Mouse (Mus musculus) stomach, embryonic 15.5 days (tissue): ENCODE measurements around the gene Prr13. TPM values are rescaled to one million over a fixed set of nuclear protein-coding genes. Genes with fewer than 3 reads are reported as not detected.

Experiments
- ATAC-seq: fragments of 200-750 bp; cut with Nextera tagmentation; 2 replicates; pipeline ENCODE4 v1.8.0; 2017; ENCODE audit warnings: low read depth, moderate number of reproducible peaks, moderate TSS enrichment; ENCODE audit not compliant: insufficient read depth, low FRiP score
- H3K27ac ChIP-seq: fragments of 300-500 bp; sonication (generic); 2 replicates; pipeline ENCODE4 v1.5.1; 2015; ENCODE audit warnings: mild to moderate bottlenecking, inconsistent platforms
- H3K27me3 ChIP-seq: fragments of 300-500 bp; sonication (generic); replicated peaks from 2 replicates; pipeline ENCODE4 v1.6.1; 2015; ENCODE audit warnings: inconsistent platforms
- H3K36me3 ChIP-seq: fragments of 300-500 bp; sonication (generic); 2 replicates; pipeline ENCODE4 v1.6.1; 2015; ENCODE audit warnings: inconsistent platforms
- H3K4me1 ChIP-seq: fragments of 300-500 bp; sonication (generic); 2 replicates; pipeline ENCODE4 v1.6.1; 2015; ENCODE audit warnings: inconsistent platforms
- H3K4me2 ChIP-seq: fragments of 300-500 bp; sonication (generic); 2 replicates; pipeline ENCODE4 v1.6.1; 2015; ENCODE audit warnings: mild to moderate bottlenecking, inconsistent platforms
- H3K4me3 ChIP-seq: fragments of 300-500 bp; sonication (generic); replicated peaks from 2 replicates; pipeline ENCODE4 v1.5.1; 2015; ENCODE audit warnings: inconsistent platforms
- H3K9ac ChIP-seq: fragments of 300-500 bp; sonication (generic); 2 replicates; pipeline ENCODE4 v1.6.1; 2015; ENCODE audit warnings: inconsistent platforms
- H3K9me3 ChIP-seq: fragments of 300-500 bp; sonication (generic); 2 replicates; pipeline ENCODE4 v1.6.1; 2016; ENCODE audit warnings: inconsistent platforms
- WGBS: fragments of 180-500 bp; shearing (Covaris S2); methylation state at CpG from one replicate; pipeline ENCODE4 v1.1.7; 2015; 5-methylcytosine and 5-hydroxymethylcytosine counted together
- polyA plus RNA-seq: library from polyadenylated mRNA; unstranded; fragments of >200 nt; fragmentation: Nextera tagmentation; extraction: Ambion mirVana; gene quantifications from 2 replicates; pipeline ENCODE4 v1.2.1, GENCODE M21; 2015

Gene Prr13
- polyA plus RNA-seq, 1 experiment from 2014 or later, result 119 TPM

GRCm38 (mm10) chr15:102506864-102507263, 48.0 kb downstream of the Prr13 start:
- Histone ChIP-seq H3K9ac (no peak overlapping the region), H3K27me3 (no peaks in the 10 kb centered on the region), H3K9me3 (no peaks in the 10 kb centered on the region), H3K4me2 (no peak overlapping the region), H3K36me3 (peaks cover 21% of the 10 kb centered on the region), H3K4me1 (peaks cover 12% of the 10 kb centered on the region), H3K4me3 (no peak overlapping the region), H3K27ac (no peak overlapping the region)
- WGBS, result 82% methylated on average over 1 of the region's 1 CpGs
- no peak for ATAC-seq

- Histone ChIP-seq H3K4me3 (no peak overlapping the region), H3K36me3 (peaks cover 15% of the 10 kb centered on the region)
Measured at GRCm38 (mm10) chr15:102507561-102507960, 48.7 kb downstream of the Prr13 start.

GRCm38 (mm10) chr15:102508336-102508735, 49.5 kb downstream of the Prr13 start:
- no peak for ATAC-seq
- H3K4me1 ChIP-seq, result peaks cover 24% of the 10 kb centered on the region
- peaks cover 8% of the 10 kb centered on the region; the same call in 1 of the 2 replicates for H3K36me3 ChIP-seq
- WGBS, result 77% methylated on average over 3 of the region's 3 CpGs
- H3K4me2 ChIP-seq, result no peak overlapping the region
- H3K4me3 ChIP-seq, result no peak overlapping the region
- no peak overlapping the region for H3K27ac ChIP-seq
- no peak overlapping the region for H3K9ac ChIP-seq
- no peaks in the 10 kb centered on the region for H3K9me3 ChIP-seq
- no peaks in the 10 kb centered on the region for H3K27me3 ChIP-seq

More at GRCm38 (mm10) chr15:102507561-102507960, 48.7 kb downstream of the Prr13 start:
- H3K27me3 ChIP-seq, result no peaks in the 10 kb centered on the region
- no peak for ATAC-seq
- no peak overlapping the region for H3K27ac ChIP-seq
- no peak overlapping the region for H3K4me2 ChIP-seq
- no peak overlapping the region for H3K9ac ChIP-seq
- H3K9me3 ChIP-seq, result no peaks in the 10 kb centered on the region
- H3K4me1 ChIP-seq, result peaks cover 17% of the 10 kb centered on the region

GRCm38 (mm10) chr15:102510110-102510509, 51.3 kb downstream of the Prr13 start:
- H3K9ac ChIP-seq, result peak overlapping the region; percentile 66
- H3K27ac ChIP-seq, result peak overlapping the region; percentile 87
- no peaks in the 10 kb centered on the region for H3K9me3 ChIP-seq
- H3K4me2 ChIP-seq, result peak overlapping the region; percentile 95
- no peaks in the 10 kb centered on the region for H3K27me3 ChIP-seq
- peak overlapping the region; percentile 70 for H3K4me3 ChIP-seq
- peaks cover 24% of the 10 kb centered on the region for H3K4me1 ChIP-seq
- ATAC-seq, result peak; percentile 20; the same call in 1 of the 2 replicates
- H3K36me3 ChIP-seq, result no peaks in the 10 kb centered on the region
- WGBS, result 4% methylated on average over 9 of the region's 9 CpGs

DNA sequence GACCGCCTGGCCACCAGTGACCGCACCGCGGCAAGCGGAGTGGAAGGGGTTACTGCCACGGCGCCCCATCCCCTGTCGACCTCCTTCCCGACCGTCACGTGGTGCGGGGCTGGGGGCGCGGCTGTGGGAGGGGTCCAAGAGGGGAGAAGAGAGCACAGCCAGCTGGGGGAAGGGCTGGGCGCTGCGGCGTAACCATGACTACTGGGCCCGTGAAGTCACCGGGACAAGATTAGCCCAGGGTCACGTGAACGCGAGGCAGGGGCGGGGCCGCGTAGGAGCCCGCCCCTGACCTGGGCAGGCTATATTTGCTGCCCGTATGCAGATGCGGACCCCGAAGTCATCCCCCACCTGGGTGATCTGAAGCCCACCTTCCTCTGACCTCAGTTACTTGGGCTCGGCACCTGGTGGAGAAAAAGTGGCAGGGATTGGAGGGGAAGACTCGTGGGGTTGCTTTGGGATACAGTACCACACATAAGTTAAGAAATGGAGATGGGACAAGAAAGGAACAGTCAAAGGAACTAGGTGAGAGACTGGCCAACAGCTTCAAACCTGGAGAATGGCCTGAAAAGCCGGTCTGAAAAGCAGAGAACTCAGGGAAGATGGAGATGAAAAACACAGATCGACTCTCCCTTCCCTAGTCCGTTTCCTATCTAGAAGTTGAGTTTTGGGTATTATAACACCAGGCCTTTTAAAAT, 51.9 kb downstream of the Prr13 start:
- WGBS, result 4% methylated on average over 33 of the region's 34 CpGs
- peak; percentile 94 for ATAC-seq
- no peaks in the 10 kb centered on the region for H3K9me3 ChIP-seq
- H3K4me2 ChIP-seq, result peak overlapping the region; percentile 95
- peak overlapping the region; percentile 66 for H3K9ac ChIP-seq
- peak overlapping the region; percentile 70 for H3K4me3 ChIP-seq
- peak overlapping the region; percentile 87 for H3K27ac ChIP-seq
- H3K36me3 ChIP-seq, result no peaks in the 10 kb centered on the region
- no peaks in the 10 kb centered on the region for H3K27me3 ChIP-seq
- H3K4me1 ChIP-seq, result peaks cover 30% of the 10 kb centered on the region

DNA sequence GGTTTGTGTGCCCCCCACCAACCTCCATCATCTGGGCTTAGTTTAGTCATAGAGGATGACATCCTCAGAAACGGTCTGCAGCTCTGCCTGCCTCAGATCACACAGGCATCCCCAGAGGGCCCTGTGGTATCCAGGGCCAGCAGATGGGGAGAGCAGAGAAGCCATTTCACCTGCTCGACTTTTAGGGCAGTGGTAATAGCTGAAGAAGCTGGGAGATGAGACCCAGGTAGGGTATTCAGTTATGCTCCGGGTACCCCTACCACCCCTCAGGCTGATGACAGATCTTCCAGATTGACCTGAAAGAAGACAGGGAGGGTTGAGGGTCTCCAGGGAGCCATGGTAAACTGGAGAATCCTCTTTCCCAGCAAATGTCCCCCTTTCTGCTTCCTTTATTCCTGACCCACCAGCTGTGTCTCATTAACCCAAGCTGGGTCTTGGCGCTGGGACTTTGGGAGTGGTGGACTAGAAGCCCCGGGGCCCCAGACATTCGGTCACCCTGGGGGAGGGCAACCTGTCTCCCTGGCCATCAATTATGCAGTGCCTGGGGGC, 52.5 kb downstream of the Prr13 start:
- peak overlapping the region; percentile 70 for H3K4me3 ChIP-seq
- H3K4me1 ChIP-seq, result peaks cover 36% of the 10 kb centered on the region

DNA sequence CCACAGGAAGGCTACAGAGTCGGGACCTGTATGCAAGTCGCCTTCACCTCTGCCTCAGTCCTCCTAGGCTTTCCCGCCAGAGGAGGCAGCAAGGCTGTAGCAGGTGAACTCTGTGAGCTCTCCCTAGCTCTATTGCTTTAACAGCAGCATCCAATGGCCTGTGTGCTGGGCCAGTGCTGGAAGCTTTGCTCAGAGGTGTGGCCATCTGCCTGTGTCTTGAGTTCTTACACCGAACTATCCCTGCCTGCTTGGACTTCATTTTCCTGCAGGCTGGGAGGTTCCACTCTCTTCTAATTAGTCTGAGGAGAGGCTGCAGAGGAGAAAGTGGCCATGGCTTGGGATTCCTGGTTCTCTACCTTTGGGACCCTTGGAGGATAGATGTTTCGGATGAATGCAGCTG, 53.2 kb downstream of the Prr13 start:
- no peaks in the 10 kb centered on the region for H3K36me3 ChIP-seq
- H3K9ac ChIP-seq, result no peak overlapping the region
- no peak overlapping the region for H3K4me2 ChIP-seq
- H3K4me1 ChIP-seq, result peaks cover 37% of the 10 kb centered on the region
- no peak overlapping the region for H3K4me3 ChIP-seq
- H3K27me3 ChIP-seq, result no peaks in the 10 kb centered on the region
- peak overlapping the region; percentile 87; the same call in 1 of the 2 replicates for H3K27ac ChIP-seq
- 41% methylated on average over 5 of the region's 5 CpGs for WGBS
- no peak for ATAC-seq
- H3K9me3 ChIP-seq, result no peaks in the 10 kb centered on the region

More for the DNA sequence above, 52.5 kb downstream of the Prr13 start:
- Histone ChIP-seq H3K27ac (peak overlapping the region; percentile 87), H3K9ac (no peak overlapping the region), H3K4me2 (peak overlapping the region; percentile 95), H3K9me3 (no peaks in the 10 kb centered on the region), H3K36me3 (no peaks in the 10 kb centered on the region), H3K27me3 (no peaks in the 10 kb centered on the region)
- WGBS, result 11% methylated on average over 6 of the region's 6 CpGs
- ATAC-seq, result no peak

Other genes with a start within 250 kb of the Prr13 start
- 9.6 and 12.7 TPM in 2 replicates for gene Itgb7, start 227.1 kb upstream of the Prr13 start, polyA plus RNA-seq
- gene Rarg, start 201.5 kb upstream of the Prr13 start, polyA plus RNA-seq, result 29.8 and 33.8 TPM in 2 replicates
- gene Gm9918, start 188.5 kb upstream of the Prr13 start, polyA plus RNA-seq, result 0.27 and 0.30 TPM in 2 replicates
- gene Mfsd5, start 179.6 kb upstream of the Prr13 start, polyA plus RNA-seq, result 66.3 and 66.4 TPM in 2 replicates
- gene Espl1, start 162.8 kb upstream of the Prr13 start, polyA plus RNA-seq, result 22.9 and 23.9 TPM in 2 replicates
- gene Pfdn5, start 132.9 kb upstream of the Prr13 start, polyA plus RNA-seq, result 322 TPM in 2 replicates
- gene Myg1, start 127.3 kb upstream of the Prr13 start, polyA plus RNA-seq, result 83.5 and 85.5 TPM in 2 replicates
- gene Aaas, start 108.3 kb upstream of the Prr13 start, polyA plus RNA-seq, result 55.9 and 67.0 TPM in 2 replicates
- gene Sp7, start 91.8 kb upstream of the Prr13 start, polyA plus RNA-seq, result 1.0 and 1.1 TPM in 2 replicates
- gene Sp1, start 52.9 kb upstream of the Prr13 start, polyA plus RNA-seq, result 9.6 and 9.7 TPM in 2 replicates
- gene Amhr2, start 13.7 kb upstream of the Prr13 start, polyA plus RNA-seq, result 0.90 and 1.3 TPM in 2 replicates
- gene Pcbp2, start 11.5 kb downstream of the Prr13 start, polyA plus RNA-seq, result 182 and 192 TPM in 2 replicates
- 5.0 and 8.1 TPM in 2 replicates for gene Gm10337, start 44.7 kb downstream of the Prr13 start, polyA plus RNA-seq
- gene Map3k12, start 58.0 kb downstream of the Prr13 start, polyA plus RNA-seq, result 13.4 and 15.5 TPM in 2 replicates
- 87.3 and 92.0 TPM in 2 replicates for gene Tarbp2, start 59.2 kb downstream of the Prr13 start, polyA plus RNA-seq
- gene Npff, start 65.9 kb downstream of the Prr13 start, polyA plus RNA-seq, result 2.7 TPM in 2 replicates
- 0.28 TPM in 1 of 2 replicates, not detected in the other for gene Gm28047, start 166.0 kb downstream of the Prr13 start, polyA plus RNA-seq
- gene Atf7, start 166.4 kb downstream of the Prr13 start, polyA plus RNA-seq, result 35.2 and 36.5 TPM in 2 replicates
- gene Atp5g2, start 213.3 kb downstream of the Prr13 start, polyA plus RNA-seq, result 57.1 and 63.3 TPM in 2 replicates